Mouse (Mus musculus) WW6 (cell line): ENCODE measurements around the gene Parg.
"Not testable (repeated sequence)": the region's sequence is repeated elsewhere in the genome, so short reads cannot be mapped to it uniquely, and the experiment has no call there.

Experiments
- DNase-seq: peaks from one replicate; pipeline ENCODE4 v3.0.0-alpha.2; 2013; ENCODE audit warnings: low read depth, low spot score

Gene Parg

DNA sequence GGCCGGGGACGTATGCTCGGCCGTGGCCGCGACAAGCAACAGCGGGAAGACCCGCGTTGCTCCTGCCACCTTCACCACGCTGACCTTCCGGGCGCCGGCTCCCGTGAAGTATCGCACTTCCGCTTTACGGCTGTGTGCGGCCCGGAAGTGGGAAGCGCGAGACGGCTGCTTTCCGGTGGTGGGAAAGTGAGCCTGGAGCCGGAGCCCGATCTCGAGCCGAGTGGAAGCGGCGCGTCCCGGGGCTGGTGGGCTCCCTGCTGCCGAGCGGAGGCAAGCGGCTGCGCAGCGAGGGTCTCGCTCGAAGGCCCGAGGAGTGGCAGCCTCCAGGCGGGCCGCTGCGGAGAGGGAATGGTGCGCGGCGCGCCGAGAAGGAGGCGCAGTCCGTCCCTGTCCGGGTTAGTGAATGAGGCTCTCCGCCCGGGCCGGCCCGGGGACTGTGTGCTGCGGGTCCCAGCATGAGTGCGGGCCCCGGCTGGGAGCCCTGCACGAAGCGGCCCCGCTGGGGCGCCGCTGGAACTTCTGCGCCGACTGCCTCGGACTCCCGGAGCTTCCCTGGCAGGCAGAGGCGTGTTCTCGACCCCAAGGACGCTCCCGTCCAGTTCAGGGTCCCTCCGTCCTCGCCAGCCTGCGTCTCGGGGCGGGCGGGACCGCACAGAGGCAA, at the start of gene Parg, which contains the start of gene Timm23:
Gene Parg, plus strand, starts transcription at position 159 of the 661 bp plus-strand sequence.
Gene Timm23, minus strand, starts transcription at position 108 of the 661 bp plus-strand sequence.
- DNase-seq, result peak; percentile 78

- no peak for DNase-seq
These were observed 49.3 kb upstream of the Parg start for GRCm38 (mm10) chr14:32152243-32152965.

DNA sequence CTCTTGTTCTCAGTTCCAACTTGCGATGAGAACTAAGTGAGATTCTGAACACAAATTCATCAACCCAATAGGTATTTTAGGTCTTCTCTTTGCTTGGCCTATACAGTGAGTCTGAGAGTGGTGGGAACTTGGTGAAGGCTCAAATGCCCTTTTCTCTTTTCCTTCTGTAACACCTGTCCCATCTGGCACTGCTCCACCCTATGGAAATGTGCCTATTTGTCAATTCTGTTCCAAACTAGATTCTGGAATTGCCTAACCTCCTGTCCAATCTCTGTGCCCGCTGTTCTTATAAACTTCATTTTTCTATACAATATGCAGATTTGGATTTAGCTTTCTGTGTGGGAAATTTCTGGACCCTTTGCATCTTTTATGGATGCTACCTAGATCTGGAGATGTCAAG, 48.6 kb upstream of the Parg start:
- DNase-seq, result no peak

- DNase-seq, result no peak
These were observed 47.0 kb upstream of the Parg start for GRCm38 (mm10) chr14:32154758-32155157.

GRCm38 (mm10) chr14:32159150-32159670, 42.5 kb upstream of the Parg start:
- peak; percentile 36 for DNase-seq

- DNase-seq, result peak; percentile 95
These were observed 42.0 kb upstream of the Parg start, which contains the start of gene Ncoa4 for GRCm38 (mm10) chr14:32159690-32160246. Gene Ncoa4 (plus strand): TSS chr14:32159865.

DNA sequence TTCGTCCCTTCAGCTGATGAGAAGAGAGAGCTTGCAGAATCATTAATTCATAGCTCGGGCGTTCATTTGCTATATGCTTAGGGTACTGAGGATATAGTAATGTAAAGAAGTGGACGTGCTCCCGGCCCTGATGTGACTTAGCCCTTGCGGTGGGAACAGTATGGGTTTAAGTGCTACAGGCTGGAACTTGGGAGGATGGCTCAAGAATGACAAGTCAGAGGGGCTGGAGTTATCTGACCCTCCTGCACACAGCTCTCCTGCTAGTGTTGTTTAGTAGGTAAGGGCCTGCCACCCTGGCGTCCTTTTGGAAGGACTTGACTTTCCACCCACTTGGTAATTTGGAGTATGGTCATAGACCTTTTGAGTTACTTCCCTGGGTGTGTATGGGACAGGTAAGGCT, 41.2 kb upstream of the Parg start:
- no peak for DNase-seq

GRCm38 (mm10) chr14:32161090-32161885, 40.5 kb upstream of the Parg start:
- no peak for DNase-seq

- DNase-seq, result no peak
These were observed 39.5 kb upstream of the Parg start for GRCm38 (mm10) chr14:32162231-32162630.

GRCm38 (mm10) chr14:32163203-32163888, 38.4 kb upstream of the Parg start:
- DNase-seq, result no peak

DNA sequence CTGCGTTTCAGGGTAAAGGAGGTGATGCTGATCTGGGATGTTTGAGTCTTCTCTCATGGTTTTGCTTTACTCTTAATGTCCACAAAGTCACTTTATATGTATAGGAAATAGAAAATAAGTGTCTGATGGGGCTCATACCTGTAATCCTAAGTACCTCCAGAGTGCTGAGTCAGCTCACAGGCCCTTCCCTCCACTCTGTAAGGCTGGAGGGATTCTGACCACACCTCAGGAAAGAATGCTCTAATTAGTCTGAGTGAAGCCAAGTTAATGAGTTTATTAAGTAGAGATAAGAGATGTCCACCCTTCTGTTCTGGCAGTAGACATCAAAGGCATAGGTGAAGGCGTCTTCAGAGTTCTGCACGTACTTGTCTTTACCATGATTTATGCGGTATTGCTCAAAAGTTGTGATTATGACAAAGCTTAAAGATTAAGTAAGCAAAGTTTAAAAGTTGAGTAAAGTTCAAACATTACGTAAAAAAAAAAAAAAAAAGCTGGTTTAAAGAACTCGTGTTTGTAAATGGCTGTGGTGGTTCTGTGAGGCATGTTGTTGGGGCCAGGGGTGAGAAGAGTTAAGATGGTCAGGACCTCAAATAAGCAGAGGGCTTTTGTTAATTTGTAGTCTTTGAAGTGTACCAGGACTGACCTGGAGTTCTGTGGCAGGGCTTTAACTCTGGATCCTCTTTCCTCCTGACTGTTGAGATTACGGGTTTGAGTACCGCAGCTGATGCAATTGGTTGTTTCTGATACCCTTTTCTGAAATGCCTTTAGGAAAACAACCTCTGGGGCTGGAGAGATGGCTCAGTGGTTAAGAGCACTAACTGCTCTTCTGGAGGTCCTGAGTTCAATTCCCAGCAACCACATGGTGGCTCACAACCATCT, 37.3 kb upstream of the Parg start:
- DNase-seq, result no peak

- peak; percentile 85 for DNase-seq
These were observed 36.3 kb upstream of the Parg start for GRCm38 (mm10) chr14:32165278-32166061.

DNA sequence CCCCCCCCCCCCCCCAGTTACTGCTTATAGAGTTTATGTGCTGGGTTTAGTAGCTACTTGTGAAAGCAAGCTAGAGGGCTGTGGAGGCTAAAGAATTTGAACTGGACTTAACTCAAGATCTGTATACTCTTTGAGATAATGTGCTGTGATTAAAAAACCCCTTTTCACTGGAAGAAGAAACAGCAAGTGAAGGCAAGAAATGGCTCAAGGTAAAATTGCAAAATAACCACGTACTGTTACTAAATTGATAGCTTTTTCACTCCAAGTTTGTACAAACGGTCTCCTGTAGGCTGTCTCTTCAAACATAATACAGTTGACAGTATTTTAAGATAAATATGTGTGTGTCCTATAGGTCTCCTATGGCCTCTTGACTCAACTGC, 35.7 kb upstream of the Parg start:
- DNase-seq, result no peak

DNA sequence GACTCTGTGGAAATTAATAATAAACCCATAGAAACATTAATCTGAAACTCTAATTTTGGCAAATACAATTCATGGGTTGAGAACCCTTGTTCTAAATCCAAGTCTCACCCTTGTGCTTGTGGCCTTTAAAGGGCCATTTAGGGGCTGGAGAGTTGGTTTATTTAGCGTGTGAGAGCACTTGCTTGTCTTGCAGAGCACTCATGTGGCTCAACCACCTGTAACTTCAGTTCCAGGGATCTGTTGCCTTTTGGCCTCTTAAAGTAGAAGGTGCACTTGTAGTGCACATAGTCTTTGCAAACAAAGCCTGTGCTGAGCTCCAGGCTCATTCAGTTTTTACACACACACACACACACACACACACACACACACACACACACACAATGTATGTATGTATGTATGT, 34.9 kb upstream of the Parg start:
- no peak for DNase-seq

DNA sequence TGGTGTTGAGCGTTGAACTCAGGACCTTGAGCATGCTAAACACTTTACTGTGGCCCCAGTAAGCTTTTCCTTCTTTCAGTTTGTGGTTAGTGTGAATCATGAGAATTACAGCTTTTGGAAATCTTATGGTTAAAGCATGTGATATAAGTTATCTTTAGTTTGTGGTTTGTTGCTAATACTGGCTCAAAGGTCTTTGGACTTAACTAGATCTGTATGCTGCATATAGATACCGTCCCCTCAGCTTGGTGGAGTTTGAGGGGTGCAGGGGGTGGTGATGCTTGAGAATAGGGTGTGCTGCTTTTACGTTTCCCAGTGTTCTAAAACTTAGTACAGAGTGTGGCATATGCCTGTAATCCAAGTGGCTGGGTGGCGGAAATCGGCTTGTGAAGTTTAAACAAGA, 34.4 kb upstream of the Parg start:
- no peak for DNase-seq

GRCm38 (mm10) chr14:32168653-32169231, 33.0 kb upstream of the Parg start:
- DNase-seq, result no peak

- no peak for DNase-seq
These were observed 31.6 kb upstream of the Parg start for GRCm38 (mm10) chr14:32170137-32170536.

- no peak for DNase-seq
These were observed 26.4 kb upstream of the Parg start for GRCm38 (mm10) chr14:32175310-32175709.

GRCm38 (mm10) chr14:32176590-32176989, 25.2 kb upstream of the Parg start:
- not testable (repeated sequence) for DNase-seq
